Mouse (Mus musculus): Measurements from ENCODE around the gene Ttc36. TPM values are rescaled to one million over a fixed set of nuclear protein-coding genes. Genes with fewer than 3 reads are reported as not detected.

Ttc36 gene
- not detected for polyA plus RNA-seq (2014; fragmentation: Illumina TruSeq; extraction: RNeasy Lipid Tissue Mini Kit (QIAGEN cat#74804); ENCODE audit: low read depth, low replicate concordance)

DNA sequence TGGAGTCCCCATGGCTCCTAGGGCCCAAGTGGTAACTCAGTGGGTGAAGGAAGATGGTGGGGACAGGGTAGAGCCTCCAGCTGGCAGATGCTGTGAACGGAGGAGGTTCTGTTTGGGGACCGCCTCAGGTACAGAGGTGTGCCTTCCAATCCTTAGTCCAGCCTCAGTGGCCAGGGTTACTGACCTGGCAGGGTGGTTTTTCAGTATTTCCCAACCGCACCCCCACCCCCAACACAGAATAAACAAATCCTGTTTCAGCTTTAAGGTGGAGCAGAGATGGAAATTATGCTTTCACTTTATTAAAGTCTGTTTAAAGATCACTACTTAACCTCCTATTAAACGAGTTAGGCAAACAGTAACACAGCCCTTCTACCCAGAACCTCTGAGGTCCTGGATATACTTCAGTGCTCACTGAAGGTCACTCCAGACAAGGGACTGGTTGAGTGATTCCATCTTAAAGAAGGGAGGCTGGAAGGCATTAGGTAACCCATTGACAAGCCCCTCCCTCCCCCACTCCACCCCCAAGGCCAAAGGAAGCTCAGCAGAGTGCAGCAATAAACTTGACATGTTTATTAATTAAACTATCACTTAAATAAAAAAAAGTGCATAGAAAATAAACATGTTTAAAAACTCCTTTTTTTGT lies at the start of gene Ttc36:
Ttc36 (minus strand) TSS at position 265 of the 643 bp plus-strand sequence.

DNA sequence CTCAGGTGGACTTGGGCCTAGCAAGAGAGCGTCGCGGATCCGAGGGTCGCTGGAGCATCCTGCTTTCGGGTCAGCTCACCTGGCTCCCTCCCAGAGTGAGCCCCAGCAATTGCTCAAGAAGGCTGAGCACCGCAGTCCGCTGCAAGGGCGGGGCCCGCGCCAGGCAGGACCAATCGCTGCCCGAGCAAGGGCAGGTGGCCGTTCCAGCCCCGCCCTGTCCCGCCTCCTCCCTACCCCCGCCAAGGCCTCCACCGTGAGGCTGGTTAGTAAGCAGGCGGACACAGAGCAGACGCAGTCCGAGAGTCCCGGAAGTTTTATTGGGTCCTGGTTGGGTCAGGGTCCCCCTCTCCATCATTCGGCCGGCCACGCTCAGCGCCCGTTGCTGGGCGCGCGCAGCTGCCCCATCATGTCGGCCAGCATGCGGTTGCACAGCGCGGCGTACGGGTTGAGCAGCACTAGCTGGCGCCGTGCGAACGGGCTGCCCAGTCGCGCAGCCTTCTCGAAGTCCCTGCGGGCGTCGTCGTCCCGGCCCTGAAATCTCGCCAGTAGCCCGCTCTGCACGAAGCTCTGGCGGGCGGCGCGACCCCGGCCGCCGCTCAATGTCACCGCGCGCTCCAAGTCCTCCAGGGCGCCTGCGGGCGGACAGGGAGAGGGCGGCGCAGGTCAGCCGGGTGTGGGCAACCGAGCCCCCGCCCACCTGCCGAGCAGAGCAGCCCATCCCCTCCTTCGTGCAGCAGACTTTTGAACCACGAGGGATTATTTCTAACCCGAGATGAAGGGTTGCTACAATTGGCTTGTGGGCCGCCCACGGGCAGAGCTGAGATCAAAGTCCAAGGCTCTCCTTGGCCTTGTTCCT lies 3.5 kb downstream of the Ttc36 start, which contains the start of gene Tmem25:
Tmem25 (minus strand) TSS at position 206 of the 856 bp plus-strand sequence.

DNA sequence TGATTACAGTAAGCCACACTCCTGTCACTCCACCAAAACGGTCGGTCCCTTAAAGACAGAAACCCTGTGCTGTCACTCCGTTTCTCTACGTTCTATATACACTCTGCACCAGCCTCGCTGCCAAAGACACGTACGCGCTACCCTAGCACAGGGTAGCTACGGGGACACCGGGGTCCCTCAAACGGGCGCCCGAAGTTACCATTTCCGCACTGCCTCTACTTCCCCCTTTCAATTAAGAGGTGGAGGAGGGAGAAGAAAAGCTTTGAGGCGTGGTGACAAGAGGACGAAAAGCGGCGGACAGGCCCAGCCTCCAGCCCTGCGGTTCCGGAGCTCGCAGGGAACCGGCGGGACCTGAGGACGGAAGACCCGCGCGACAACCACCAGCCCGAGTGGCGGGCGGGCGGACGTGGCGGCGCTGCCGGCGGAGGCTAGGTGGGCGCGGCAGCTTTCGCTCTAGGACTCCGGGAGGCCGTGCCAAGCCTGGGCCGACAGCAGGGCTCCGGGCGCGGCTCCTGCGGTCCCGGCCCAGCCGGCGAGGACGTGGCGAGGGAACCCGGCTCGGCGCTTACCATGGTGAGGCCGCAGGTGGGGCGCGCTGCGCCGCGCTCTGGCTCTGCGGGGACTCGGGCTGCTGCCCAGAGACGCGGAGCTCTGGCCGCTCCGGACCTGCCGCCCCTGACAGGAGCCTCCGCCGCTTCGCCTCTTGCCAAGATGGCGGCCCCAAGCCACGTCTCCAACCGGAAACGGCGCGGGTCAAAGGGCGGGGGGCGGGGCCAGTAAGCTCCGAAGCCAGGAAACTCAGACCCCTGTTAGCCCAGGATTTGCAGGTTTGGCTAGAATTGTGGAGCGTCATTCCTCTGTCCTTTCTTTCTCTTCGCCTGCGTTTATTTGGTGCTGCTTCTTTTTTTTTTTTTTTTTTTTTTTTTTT lies 35.5 kb downstream of the Ttc36 start, which contains the start of the genes Arcn1 and Ift46:
Arcn1 (minus strand) TSS at position 745 of the 928 bp plus-strand sequence.
Ift46 (plus strand) TSS at position 808 of the 928 bp plus-strand sequence.

Other genes starting within 250 kb of the Ttc36 start
- not detected for gene Cxcr5, start 241.2 kb downstream of the Ttc36 start, polyA plus RNA-seq (2014; fragmentation: Illumina TruSeq; extraction: RNeasy Lipid Tissue Mini Kit (QIAGEN cat#74804); ENCODE audit: low read depth, low replicate concordance)
- gene Ddx6, start 198.2 kb downstream of the Ttc36 start, polyA plus RNA-seq (2014; fragmentation: Illumina TruSeq; extraction: RNeasy Lipid Tissue Mini Kit (QIAGEN cat#74804); ENCODE audit: low read depth, low replicate concordance), result 279 TPM
- not detected for gene Treh, start 129.8 kb downstream of the Ttc36 start, polyA plus RNA-seq (2014; fragmentation: Illumina TruSeq; extraction: RNeasy Lipid Tissue Mini Kit (QIAGEN cat#74804); ENCODE audit: low read depth, low replicate concordance)
- gene Phldb1, start 67.9 kb downstream of the Ttc36 start, polyA plus RNA-seq (2014; fragmentation: Illumina TruSeq; extraction: RNeasy Lipid Tissue Mini Kit (QIAGEN cat#74804); ENCODE audit: low read depth, low replicate concordance), result 1.2 TPM
- gene Arcn1, start 35.2 kb downstream of the Ttc36 start, polyA plus RNA-seq (2014; fragmentation: Illumina TruSeq; extraction: RNeasy Lipid Tissue Mini Kit (QIAGEN cat#74804); ENCODE audit: low read depth, low replicate concordance), result 358 TPM
- gene Ift46, start 35.2 kb downstream of the Ttc36 start, polyA plus RNA-seq (2014; fragmentation: Illumina TruSeq; extraction: RNeasy Lipid Tissue Mini Kit (QIAGEN cat#74804); ENCODE audit: low read depth, low replicate concordance), result 33.5 TPM
- gene Tmem25, start 3.8 kb downstream of the Ttc36 start, polyA plus RNA-seq (2014; fragmentation: Illumina TruSeq; extraction: RNeasy Lipid Tissue Mini Kit (QIAGEN cat#74804); ENCODE audit: low read depth, low replicate concordance), result 0.52 TPM
- gene Kmt2a, start 78.2 kb upstream of the Ttc36 start, polyA plus RNA-seq (2014; fragmentation: Illumina TruSeq; extraction: RNeasy Lipid Tissue Mini Kit (QIAGEN cat#74804); ENCODE audit: low read depth, low replicate concordance), result 22.3 TPM
- 425 TPM for gene Atp5l, start 117.7 kb upstream of the Ttc36 start, polyA plus RNA-seq (2014; fragmentation: Illumina TruSeq; extraction: RNeasy Lipid Tissue Mini Kit (QIAGEN cat#74804); ENCODE audit: low read depth, low replicate concordance)
- gene Ube4a, start 162.5 kb upstream of the Ttc36 start, polyA plus RNA-seq (2014; fragmentation: Illumina TruSeq; extraction: RNeasy Lipid Tissue Mini Kit (QIAGEN cat#74804); ENCODE audit: low read depth, low replicate concordance), result 123 TPM
- 1.0 TPM for gene Cd3g, start 177.4 kb upstream of the Ttc36 start, polyA plus RNA-seq (2014; fragmentation: Illumina TruSeq; extraction: RNeasy Lipid Tissue Mini Kit (QIAGEN cat#74804); ENCODE audit: low read depth, low replicate concordance)
- gene Cd3d, start 178.7 kb upstream of the Ttc36 start, polyA plus RNA-seq (2014; fragmentation: Illumina TruSeq; extraction: RNeasy Lipid Tissue Mini Kit (QIAGEN cat#74804); ENCODE audit: low read depth, low replicate concordance), result not detected
- gene Cd3e, start 206.6 kb upstream of the Ttc36 start, polyA plus RNA-seq (2014; fragmentation: Illumina TruSeq; extraction: RNeasy Lipid Tissue Mini Kit (QIAGEN cat#74804); ENCODE audit: low read depth, low replicate concordance), result not detected
- gene Mpzl2, start 236.7 kb upstream of the Ttc36 start, polyA plus RNA-seq (2014; fragmentation: Illumina TruSeq; extraction: RNeasy Lipid Tissue Mini Kit (QIAGEN cat#74804); ENCODE audit: low read depth, low replicate concordance), result 13.9 TPM